Mouse (Mus musculus): ENCODE data around the gene Eif4b. TPM values are rescaled to one million over a fixed set of nuclear protein-coding genes. Genes with fewer than 3 reads are reported as not detected.

Eif4b gene
- total RNA-seq, 4 experiments from 2014 or later, result 232 to 294 (median 272) TPM

- DNase-seq, result peak; percentile 37
Observed at GRCm38 (mm10) chr15:102103371-102103946, 29.9 kb downstream of the Eif4b start.

GRCm38 (mm10) chr15:102103947-102104555, 30.5 kb downstream of the Eif4b start:
- peak; percentile 87 for DNase-seq

GRCm38 (mm10) chr15:102105360-102105759, 31.8 kb downstream of the Eif4b start:
- peak; percentile 71 for DNase-seq

GRCm38 (mm10) chr15:102105764-102106730, 32.5 kb downstream of the Eif4b start:
- no peak for DNase-seq

- DNase-seq, result no peak
Observed at GRCm38 (mm10) chr15:102106754-102107456, 33.3 kb downstream of the Eif4b start.

GRCm38 (mm10) chr15:102107689-102108573, 34.4 kb downstream of the Eif4b start:
- peak; percentile 37 for DNase-seq

- no peak for DNase-seq
Observed at GRCm38 (mm10) chr15:102108651-102109525, 35.3 kb downstream of the Eif4b start.

- DNase-seq, result no peak
Observed at GRCm38 (mm10) chr15:102110271-102110670, 36.7 kb downstream of the Eif4b start.

GRCm38 (mm10) chr15:102110701-102111494, 37.3 kb downstream of the Eif4b start:
- no peak for DNase-seq

- DNase-seq, result no peak
Observed at GRCm38 (mm10) chr15:102111495-102111829, 37.9 kb downstream of the Eif4b start.

- DNase-seq, result no peak
Observed at GRCm38 (mm10) chr15:102112181-102112580, 38.6 kb downstream of the Eif4b start.

GRCm38 (mm10) chr15:102112827-102113226, 39.3 kb downstream of the Eif4b start:
- DNase-seq, result no peak

- DNase-seq, result no peak
Observed at GRCm38 (mm10) chr15:102113674-102114073, 40.1 kb downstream of the Eif4b start.

GRCm38 (mm10) chr15:102114651-102115260, 41.2 kb downstream of the Eif4b start:
- DNase-seq, result peak; percentile 76

GRCm38 (mm10) chr15:102115731-102116231, 42.2 kb downstream of the Eif4b start:
- DNase-seq, result no peak

GRCm38 (mm10) chr15:102116753-102117415, 43.3 kb downstream of the Eif4b start:
- no peak for DNase-seq

- peak; percentile 31 for DNase-seq
Observed at GRCm38 (mm10) chr15:102117461-102118443, 44.2 kb downstream of the Eif4b start.
